Mouse (Mus musculus) cortical plate, adult 2 months (tissue): ENCODE results near the gene Lhfp. TPM values are rescaled to one million over a fixed set of nuclear protein-coding genes. Genes with fewer than 3 reads are reported as not detected.

Source experiments
- H3K27ac ChIP-seq: fragments of 200-500 bp; 2 replicates; pipeline ENCODE4 v1.5.1; 2012; ENCODE audit warnings: low read length, control low read depth, inconsistent platforms; ENCODE audit not compliant: insufficient read depth
- H3K4me1 ChIP-seq: fragments of 200-500 bp; 2 replicates; pipeline ENCODE4 v1.6.1; 2011; ENCODE audit warnings: low read length; ENCODE audit not compliant: control insufficient read depth, insufficient read depth
- H3K4me3 ChIP-seq: fragments of 200-500 bp; 2 replicates; pipeline ENCODE4 v1.5.1; 2011; ENCODE audit warnings: mild to moderate bottlenecking, low read length, control low read depth; ENCODE audit not compliant: insufficient read depth
- CTCF ChIP-seq: fragments of 200-500 bp; IDR thresholded peaks from 2 replicates; pipeline ENCODE4 v1.5.1; 2011; ENCODE audit warnings: mild to moderate bottlenecking, control low read depth, low read length; ENCODE audit not compliant: insufficient read depth; ENCODE audit errors: extremely low read depth
- POLR2A ChIP-seq: fragments of 200-500 bp; IDR thresholded peaks from 2 replicates; pipeline ENCODE4 v1.6.1; 2011; ENCODE audit warnings: mild to moderate bottlenecking, low read length, control low read depth; ENCODE audit not compliant: insufficient read depth; ENCODE audit errors: extremely low read depth
- polyA plus RNA-seq: library from polyadenylated mRNA; depleted of rRNA; stranded (reverse); fragments of >200 nt; gene quantifications from 2 replicates; pipeline ENCODE4 v1.2.3, GENCODE M21; 2012

Lhfp gene
- polyA plus RNA-seq, 1 experiment = 35.1 TPM

DNA sequence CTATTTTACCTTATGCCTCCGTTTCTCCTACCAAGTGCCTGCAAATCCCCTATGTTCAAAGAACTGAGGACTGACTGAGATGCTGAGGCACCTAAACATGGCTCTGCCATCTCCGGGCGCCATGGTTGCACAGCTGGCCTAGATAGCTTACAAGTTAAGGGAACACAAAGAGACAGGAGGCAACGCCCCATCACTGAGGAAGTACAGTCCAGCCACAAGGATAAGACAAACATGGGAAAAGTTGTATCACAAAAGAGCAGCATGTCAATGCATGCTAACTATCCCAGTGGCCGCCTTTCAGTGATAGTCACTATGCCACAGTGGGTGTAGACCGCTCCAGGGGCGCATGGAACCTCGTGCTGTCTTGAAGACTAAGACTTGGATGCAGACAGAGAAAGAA, 33.9 kb upstream of the Lhfp start:
- Histone ChIP-seq H3K4me3 (no peak overlapping the region), H3K4me1 (no peaks in the 10 kb centered on the region), H3K27ac (no peak overlapping the region)
- no peak for TF ChIP-seq CTCF
- no peak for TF ChIP-seq POLR2A

DNA sequence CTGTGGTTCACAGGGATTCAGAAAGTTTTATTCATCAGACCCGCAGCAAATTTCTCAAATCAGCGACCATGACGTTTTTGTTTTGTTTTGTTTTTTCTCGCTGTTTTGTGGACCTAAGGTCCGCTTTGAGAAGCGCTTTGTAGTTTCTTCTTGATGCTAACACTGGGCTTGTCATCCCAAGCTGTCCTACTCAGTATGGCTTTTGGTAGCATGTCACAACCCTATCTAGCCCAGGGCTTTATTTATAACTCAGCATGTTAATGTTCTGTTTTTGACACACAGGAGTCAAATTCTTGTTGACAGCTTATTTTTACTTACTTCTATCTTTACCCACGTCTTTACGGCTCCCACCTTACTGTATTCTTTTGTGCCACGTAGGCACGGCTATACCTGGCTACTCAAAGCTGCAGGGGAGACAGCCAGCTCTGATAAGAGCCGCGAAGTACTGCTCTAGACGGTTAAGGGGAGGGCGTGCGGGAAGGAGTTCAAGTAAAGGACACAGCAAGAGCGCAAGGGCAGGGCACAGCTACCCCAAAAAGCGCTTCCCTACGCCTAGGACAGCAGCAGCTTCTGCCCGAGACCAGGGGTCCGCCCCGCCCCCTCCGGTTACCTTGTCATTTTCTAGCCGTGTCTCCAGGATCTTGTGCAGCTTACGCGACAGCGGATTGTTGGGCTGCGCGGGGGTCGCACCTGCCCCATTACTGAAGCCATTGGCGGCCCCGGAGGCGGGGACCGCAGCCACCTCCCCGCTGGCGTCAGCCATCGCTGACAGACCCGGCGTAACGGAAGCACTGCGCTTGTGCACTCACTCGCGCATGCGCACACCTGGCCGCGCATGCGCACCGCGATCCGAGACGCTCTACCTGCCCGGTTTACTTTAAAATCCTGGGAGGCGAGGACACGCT, 24.6 kb upstream of the Lhfp start, which contains the start of gene Cog6:
Gene Cog6, minus strand, starts transcription at position 802 of the 905 bp plus-strand sequence.
- Histone ChIP-seq H3K4me3 (peak within 1 kb of the TSS; percentile 86), H3K27ac (no peak within 1 kb of the TSS), H3K4me1 (peaks cover 2% of the 10 kb centered on the region; the same call in 1 of the 2 replicates)
- TF ChIP-seq POLR2A (peak; percentile 92), CTCF (no peak)

DNA sequence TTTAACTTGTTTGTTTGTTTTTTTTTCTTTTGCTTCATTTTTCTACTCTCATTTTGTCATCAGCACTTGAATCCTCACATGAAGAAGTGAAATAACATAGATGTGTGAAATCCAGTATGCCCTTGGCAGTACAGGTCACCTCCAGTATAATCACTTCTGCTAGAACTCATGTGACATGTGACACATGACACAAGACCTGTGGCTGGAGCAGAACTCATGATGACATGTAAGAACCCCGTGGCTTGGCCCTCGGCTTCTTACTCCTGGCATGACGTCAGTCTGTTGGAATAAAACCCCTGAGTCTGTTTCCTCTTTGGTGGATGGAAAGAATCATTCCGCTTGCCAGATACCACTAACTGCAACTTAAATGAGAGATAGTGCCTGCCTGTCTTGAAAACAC, 14.0 kb upstream of the Lhfp start:
- H3K4me1 ChIP-seq = no peaks in the 10 kb centered on the region
- H3K27ac ChIP-seq = no peak overlapping the region
- no peak overlapping the region for H3K4me3 ChIP-seq
- TF ChIP-seq CTCF (no peak), POLR2A (no peak)

DNA sequence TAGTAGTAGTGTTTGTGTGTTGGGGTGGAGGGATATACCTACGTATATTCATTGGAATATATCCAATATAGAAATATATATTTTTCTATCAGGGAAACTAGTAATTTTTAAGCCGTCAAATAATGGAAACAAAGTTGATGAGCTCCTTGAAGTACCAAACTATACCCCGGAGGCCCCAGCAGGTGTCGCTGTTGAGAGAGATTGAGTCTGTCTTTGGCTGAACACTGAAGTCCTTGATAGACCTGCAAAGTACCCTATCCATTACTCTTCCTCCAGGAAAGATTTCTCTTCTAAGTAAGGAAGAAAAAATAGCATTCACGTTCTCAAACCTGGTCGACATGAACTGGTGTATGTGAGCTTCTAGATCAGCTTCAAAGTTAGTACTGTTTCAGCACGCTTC, 12.3 kb upstream of the Lhfp start:
- H3K4me3 ChIP-seq = no peak overlapping the region
- H3K4me1 ChIP-seq = no peaks in the 10 kb centered on the region
- no peak overlapping the region for H3K27ac ChIP-seq
- peak; percentile 75 for TF ChIP-seq CTCF
- TF ChIP-seq POLR2A = no peak

DNA sequence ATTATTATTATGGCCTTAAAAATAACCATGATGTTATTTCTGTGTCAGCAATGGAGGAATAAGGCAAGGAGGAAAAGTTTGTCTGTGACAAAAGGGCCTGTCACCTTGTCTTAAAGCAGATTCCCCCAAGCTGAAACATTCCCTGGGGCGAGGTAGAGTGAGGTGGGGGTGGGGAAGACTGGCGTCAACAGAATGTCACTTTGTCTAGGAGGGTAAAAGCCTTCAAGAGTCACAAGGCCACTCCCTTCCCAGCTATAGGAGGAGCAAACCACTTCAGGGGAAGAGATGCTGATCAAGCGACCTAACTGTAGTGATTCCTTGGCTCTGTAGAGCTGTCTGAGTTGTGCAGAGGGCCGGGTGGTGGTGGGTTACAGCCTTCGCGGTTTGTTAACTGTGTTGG, 9.7 kb upstream of the Lhfp start:
- H3K4me3 ChIP-seq = no peak overlapping the region
- no peak for TF ChIP-seq CTCF
- TF ChIP-seq POLR2A = no peak
- H3K4me1 ChIP-seq = no peaks in the 10 kb centered on the region
- H3K27ac ChIP-seq = no peak overlapping the region

DNA sequence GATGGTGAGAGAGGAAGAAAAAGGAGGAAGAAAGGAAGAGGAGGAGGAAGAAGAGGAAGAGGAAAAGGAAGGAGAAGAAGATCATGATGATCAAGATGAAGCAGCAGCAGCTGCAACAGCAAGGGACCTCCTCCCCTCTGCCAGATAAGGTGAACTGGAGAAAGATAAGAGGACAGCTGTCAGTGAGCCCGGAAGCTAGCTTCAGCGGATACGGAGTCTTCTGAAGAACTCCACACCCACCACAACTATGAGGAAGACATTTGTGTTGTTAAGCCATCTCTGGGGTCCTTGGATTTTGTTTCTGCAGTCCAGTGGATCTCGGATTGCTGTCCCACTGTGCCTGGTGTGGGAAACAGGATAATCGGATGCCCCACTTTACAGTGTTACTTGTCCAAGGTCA, 8.9 kb upstream of the Lhfp start:
- H3K4me1 ChIP-seq = no peaks in the 10 kb centered on the region
- H3K27ac ChIP-seq = no peak overlapping the region
- no peak for TF ChIP-seq POLR2A
- no peak for TF ChIP-seq CTCF
- H3K4me3 ChIP-seq = no peak overlapping the region

DNA sequence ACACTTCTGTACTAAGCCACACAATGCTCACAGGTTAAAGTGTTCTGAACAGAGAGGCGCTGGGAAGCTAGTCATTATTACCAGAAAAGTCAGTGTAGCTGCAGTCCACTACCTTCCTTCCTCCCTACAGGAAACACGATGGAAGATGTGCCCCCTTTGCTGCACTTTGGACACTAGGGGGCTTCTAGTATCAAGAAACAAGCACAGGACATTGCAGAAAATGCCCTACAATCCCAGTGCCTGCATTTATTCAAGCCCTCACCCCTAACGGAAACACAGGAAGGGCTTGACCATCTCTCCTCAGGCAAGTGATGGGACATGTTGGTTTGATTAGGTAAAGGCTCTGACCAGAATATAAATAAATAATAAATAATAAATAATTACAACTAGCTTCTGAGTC, 7.9 kb upstream of the Lhfp start:
- Histone ChIP-seq H3K4me1 (no peaks in the 10 kb centered on the region), H3K4me3 (no peak overlapping the region), H3K27ac (no peak overlapping the region)
- TF ChIP-seq POLR2A = no peak
- peak; percentile 54 for TF ChIP-seq CTCF

DNA sequence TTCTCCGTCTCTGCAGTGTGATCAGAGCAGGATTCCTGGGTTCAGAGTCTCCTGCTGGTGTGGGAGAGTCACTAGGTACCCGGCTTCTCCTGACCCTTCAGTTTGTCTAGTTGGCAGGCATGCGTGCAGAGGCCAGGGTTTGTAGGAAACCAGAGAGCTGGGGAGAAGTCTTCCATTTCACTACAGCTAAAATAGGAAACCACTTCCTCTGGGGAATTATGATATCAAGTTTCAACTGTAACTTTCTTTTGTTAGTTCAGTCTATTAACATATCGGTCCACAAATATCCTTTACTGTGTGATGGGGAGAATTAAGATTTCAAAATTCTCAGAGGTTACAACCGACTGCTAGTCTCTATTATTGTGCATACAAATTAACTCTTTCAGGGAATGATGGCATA, 5.3 kb upstream of the Lhfp start:
- TF ChIP-seq POLR2A (no peak), CTCF (no peak)
- peaks cover 2% of the 10 kb centered on the region; the same call in 1 of the 2 replicates for H3K4me1 ChIP-seq
- H3K27ac ChIP-seq = no peak overlapping the region
- H3K4me3 ChIP-seq = no peak overlapping the region

DNA sequence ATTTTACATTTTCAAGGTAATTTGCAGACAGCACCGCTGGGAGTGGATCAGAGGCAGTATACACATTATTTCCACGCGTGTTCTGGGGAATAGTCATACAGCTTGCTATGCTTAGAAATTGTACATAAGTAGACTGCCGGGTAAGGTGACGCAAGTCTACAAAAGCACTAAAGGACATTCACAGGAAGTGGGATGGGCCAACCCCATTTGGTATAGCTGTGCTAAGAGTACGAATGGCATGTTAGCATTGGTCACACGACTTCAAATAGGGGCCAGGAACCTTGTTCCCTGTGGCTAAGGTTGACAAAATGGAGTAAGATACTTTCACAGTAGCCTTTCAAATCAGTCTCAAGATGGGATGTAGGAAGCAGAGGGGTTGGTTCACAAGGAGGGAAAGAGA, 4.4 kb upstream of the Lhfp start:
- no peak overlapping the region for H3K4me3 ChIP-seq
- TF ChIP-seq POLR2A (no peak), CTCF (no peak)
- H3K4me1 ChIP-seq = peaks cover 2% of the 10 kb centered on the region; the same call in 1 of the 2 replicates

DNA sequence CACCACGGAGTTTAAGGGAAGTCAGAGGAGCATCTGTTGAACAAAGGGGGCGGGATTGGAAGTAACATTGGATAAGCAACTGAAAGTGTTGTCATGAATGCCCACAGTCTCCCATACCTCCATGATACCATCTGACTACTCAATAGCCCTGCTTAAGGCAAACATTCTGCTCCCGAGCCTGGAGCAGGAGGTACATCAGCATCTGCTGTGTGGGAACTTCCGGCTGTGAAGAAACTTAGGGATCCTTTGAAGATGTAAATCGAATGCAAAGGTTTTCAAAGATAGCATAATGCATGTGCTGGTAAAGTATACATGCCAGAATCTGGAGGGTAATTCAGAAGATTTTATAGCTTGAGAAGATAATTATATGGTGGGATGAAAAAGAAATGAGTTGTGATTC, 2.4 kb upstream of the Lhfp start:
- no peak for TF ChIP-seq POLR2A
- TF ChIP-seq CTCF = no peak
- no peak overlapping the region for H3K27ac ChIP-seq

More for the DNA sequence above, 4.4 kb upstream of the Lhfp start:
- no peak overlapping the region for H3K27ac ChIP-seq

More for the DNA sequence above, 2.4 kb upstream of the Lhfp start:
- no peak overlapping the region for H3K4me3 ChIP-seq
- H3K4me1 ChIP-seq = peaks cover 2% of the 10 kb centered on the region; the same call in 1 of the 2 replicates
